Mouse (Mus musculus) thymus, adult 2 months (tissue): ENCODE results near the gene Morc4. TPM values are rescaled to one million over a fixed set of nuclear protein-coding genes. Genes with fewer than 3 reads are reported as not detected.

ENCODE experiments used
- DNase-seq: peaks from one replicate; pipeline ENCODE4 v3.0.0; 2021
- H3K27ac ChIP-seq: fragments of 200-500 bp; 2 replicates; pipeline ENCODE4 v1.5.1; 2012; ENCODE audit warnings: low read length, control low read depth; ENCODE audit not compliant: control insufficient read depth, insufficient read depth
- H3K27me3 ChIP-seq: fragments of 200-500 bp; 2 replicates; pipeline ENCODE4 v1.6.1; 2012; ENCODE audit warnings: mild to moderate bottlenecking, low read length, moderate library complexity, mixed read lengths; ENCODE audit not compliant: control insufficient read depth, insufficient read depth
- H3K36me3 ChIP-seq: fragments of 200-500 bp; 2 replicates; pipeline ENCODE4 v1.6.1; 2012; ENCODE audit warnings: mild to moderate bottlenecking, low read length, moderate library complexity; ENCODE audit not compliant: control insufficient read depth, insufficient read depth
- H3K4me1 ChIP-seq: fragments of 200-500 bp; replicated peaks from 2 replicates; pipeline ENCODE4 v1.6.1; 2012; ENCODE audit warnings: low read length; ENCODE audit not compliant: control insufficient read depth, insufficient read depth
- H3K4me3 ChIP-seq: fragments of 200-500 bp; 2 replicates; pipeline ENCODE4 v1.5.1; 2012; ENCODE audit warnings: mild to moderate bottlenecking, low read length, control low read depth, moderate library complexity; ENCODE audit not compliant: control insufficient read depth, insufficient read depth
- CTCF ChIP-seq: fragments of 200-500 bp; IDR thresholded peaks from 2 replicates; pipeline ENCODE4 v1.5.1; 2012; ENCODE audit warnings: mild to moderate bottlenecking, control low read depth, low read length, moderate library complexity, borderline replicate concordance; ENCODE audit not compliant: control insufficient read depth, poor library complexity, insufficient read depth; ENCODE audit errors: extremely low read depth
- POLR2A ChIP-seq: fragments of 200-500 bp; IDR thresholded peaks from 2 replicates; pipeline ENCODE4 v1.6.1; 2012; ENCODE audit warnings: mild to moderate bottlenecking, low read length, control low read depth, moderate library complexity; ENCODE audit not compliant: control insufficient read depth, poor library complexity, insufficient read depth; ENCODE audit errors: extremely low read depth
- WGBS: fragments of 180-500 bp; shearing (Covaris S2); methylation state at CpG from one replicate; pipeline ENCODE4 v1.1.7; 2018; 5-methylcytosine and 5-hydroxymethylcytosine counted together
- polyA plus RNA-seq: library from polyadenylated mRNA; depleted of rRNA; stranded (reverse); fragments of >200 nt; gene quantifications from 2 replicates; pipeline ENCODE4 v1.2.3, GENCODE M21; 2012

The Morc4 gene
- polyA plus RNA-seq, 1 experiment, result 1.5 TPM

DNA sequence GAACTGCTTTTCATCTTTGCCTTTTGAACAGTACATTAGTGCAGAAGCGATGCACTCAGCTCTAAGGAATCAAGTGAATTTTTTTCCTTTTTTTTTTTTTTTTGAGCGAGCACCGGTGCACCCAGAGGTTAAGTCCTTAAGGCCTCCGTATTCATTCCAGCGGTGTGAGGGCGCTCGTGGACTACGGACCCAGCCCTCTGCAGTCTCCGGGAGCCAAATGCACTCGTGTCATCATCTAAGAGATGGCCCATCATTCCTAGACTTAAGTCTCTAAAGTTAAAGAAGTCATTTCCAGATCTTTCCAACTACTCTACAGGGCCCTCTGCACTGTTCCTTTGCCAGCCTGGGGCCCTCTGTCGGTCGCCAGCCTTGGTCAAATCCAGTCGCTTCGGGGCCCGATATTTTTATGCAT lies 1.2 kb downstream of the Morc4 start:
- WGBS, result 7% methylated on average over 15 of the region's 15 CpGs
- Histone ChIP-seq H3K27me3 (peaks cover 3% of the 10 kb centered on the region; the same call in 1 of the 2 replicates), H3K4me3 (no peak overlapping the region), H3K36me3 (no peaks in the 10 kb centered on the region), H3K27ac (no peak overlapping the region), H3K4me1 (no peaks in the 10 kb centered on the region)
- TF ChIP-seq POLR2A (no peak), CTCF (no peak)
- no peak for DNase-seq

DNA sequence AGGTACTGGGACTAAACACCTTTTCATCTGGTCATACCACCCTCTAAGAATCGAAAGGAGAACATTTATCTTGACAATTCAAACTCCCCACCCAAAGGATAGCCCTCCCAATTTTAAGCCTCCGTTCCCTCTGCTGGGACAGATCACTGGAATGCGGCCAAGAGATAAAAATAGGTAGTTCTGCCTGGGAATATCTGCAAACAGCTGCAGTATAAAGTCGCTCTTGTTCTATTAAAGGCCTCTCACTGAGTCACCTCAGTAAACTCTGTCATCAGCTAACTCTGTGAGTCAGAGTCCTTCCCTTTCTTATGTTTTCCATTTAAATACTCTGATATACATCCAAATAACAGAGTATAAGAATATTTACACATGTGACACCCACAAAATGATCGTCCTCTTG lies 12.1 kb downstream of the Morc4 start:
- H3K4me3 ChIP-seq, result no peak overlapping the region
- no peak overlapping the region for H3K27ac ChIP-seq
- no peaks in the 10 kb centered on the region for H3K4me1 ChIP-seq
- TF ChIP-seq POLR2A (no peak), CTCF (no peak)
- no peaks in the 10 kb centered on the region for H3K27me3 ChIP-seq
- H3K36me3 ChIP-seq, result no peaks in the 10 kb centered on the region
- 96% methylated on average over 5 of the region's 5 CpGs for WGBS
- no peak for DNase-seq

GRCm38 (mm10) chrX:139854795-139855194 lies 16.7 kb downstream of the Morc4 start:
- DNase-seq, result no peak
- H3K4me3 ChIP-seq, result no peak overlapping the region
- WGBS, result 97% methylated on average over 4 of the region's 4 CpGs
- H3K27me3 ChIP-seq, result no peaks in the 10 kb centered on the region
- H3K4me1 ChIP-seq, result no peaks in the 10 kb centered on the region
- no peaks in the 10 kb centered on the region for H3K36me3 ChIP-seq
- no peak for TF ChIP-seq POLR2A
- no peak for TF ChIP-seq CTCF
- no peak overlapping the region for H3K27ac ChIP-seq

DNA sequence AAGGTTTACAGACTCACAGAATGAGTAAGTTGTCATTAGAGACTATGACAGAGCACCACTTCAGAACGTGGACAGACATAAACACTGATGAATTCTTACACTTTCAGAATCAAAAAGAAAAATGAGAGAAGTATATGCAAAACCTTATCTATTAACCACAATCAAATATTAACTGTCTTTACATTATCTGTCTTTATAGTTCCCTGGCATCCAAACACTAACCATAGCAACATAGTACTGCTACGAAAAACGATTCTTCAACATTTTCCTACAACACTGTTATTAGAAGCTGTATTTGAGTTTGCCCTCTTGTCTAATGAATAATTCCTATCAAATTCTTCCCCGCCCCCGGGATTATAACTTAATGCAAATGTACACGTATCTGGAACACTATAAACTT lies 30.4 kb downstream of the Morc4 start:
- H3K4me1 ChIP-seq, result no peaks in the 10 kb centered on the region
- no peaks in the 10 kb centered on the region for H3K36me3 ChIP-seq
- H3K27me3 ChIP-seq, result no peaks in the 10 kb centered on the region
- H3K4me3 ChIP-seq, result no peak overlapping the region
- 88% methylated on average over 6 of the region's 6 CpGs for WGBS
- DNase-seq, result no peak
- H3K27ac ChIP-seq, result no peak overlapping the region
- TF ChIP-seq CTCF, result no peak
- no peak for TF ChIP-seq POLR2A

- H3K27ac ChIP-seq, result no peak overlapping the region
- no peaks in the 10 kb centered on the region for H3K36me3 ChIP-seq
- no peak overlapping the region for H3K4me3 ChIP-seq
- no peaks in the 10 kb centered on the region for H3K4me1 ChIP-seq
- DNase-seq, result no peak
- TF ChIP-seq CTCF (no peak), POLR2A (no peak)
- 72% methylated on average over 3 of the region's 3 CpGs for WGBS
- H3K27me3 ChIP-seq, result no peaks in the 10 kb centered on the region
These were observed 32.4 kb downstream of the Morc4 start for GRCm38 (mm10) chrX:139839057-139839456.

DNA sequence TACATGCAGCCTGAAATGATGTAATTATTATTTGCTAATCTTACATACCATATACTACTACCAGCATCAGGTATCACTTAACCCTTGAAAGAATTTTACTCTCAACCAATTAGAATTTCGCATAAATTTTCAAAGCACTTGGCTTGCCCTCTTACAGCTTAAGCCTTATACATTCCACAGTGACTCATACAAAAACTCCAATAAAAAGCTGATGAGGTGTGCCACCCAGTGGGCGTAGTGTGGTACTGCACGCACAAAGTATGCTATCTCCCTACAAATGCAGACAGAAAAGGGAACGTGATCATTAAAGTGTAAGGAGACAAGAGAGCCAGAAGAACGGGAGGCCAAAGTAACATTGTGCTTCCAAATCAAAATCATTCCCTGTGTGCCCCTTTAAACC lies 39.0 kb downstream of the Morc4 start:
- Histone ChIP-seq H3K36me3 (no peaks in the 10 kb centered on the region), H3K4me1 (no peaks in the 10 kb centered on the region), H3K4me3 (no peak overlapping the region), H3K27ac (no peak overlapping the region), H3K27me3 (no peaks in the 10 kb centered on the region)
- 10% methylated on average over 5 of the region's 5 CpGs for WGBS
- DNase-seq, result peak; percentile 22
- TF ChIP-seq POLR2A (no peak), CTCF (no peak)
